Mouse (Mus musculus) bone marrow macrophage, adult 2 months (primary cell): Measurements from ENCODE around the gene Esyt3.

Experiments
- CTCF ChIP-seq: IDR thresholded peaks from 2 replicates; pipeline ENCODE4 v1.5.1; 2012; ENCODE audit warnings: low read depth, mild to moderate bottlenecking, low read length, moderate library complexity
- POLR2A ChIP-seq: IDR thresholded peaks from 2 replicates; pipeline ENCODE4 v1.6.1; 2012; ENCODE audit warnings: mild to moderate bottlenecking, low read depth, low read length, borderline replicate concordance

GRCm38 (mm10) chr9:99355971-99356370 is 2.4 kb downstream of the Esyt3 start:
- TF ChIP-seq CTCF (no peak), POLR2A (no peak)
